Mouse (Mus musculus) heart, postnatal 0 days (tissue): ENCODE data around the gene Mael.

Experiments
- CTCF ChIP-seq: IDR thresholded peaks from 2 replicates; pipeline ENCODE4 v1.5.1; 2016; ENCODE audit warnings: antibody characterized with exemption, control low read depth, low read depth
- EP300 ChIP-seq: IDR thresholded peaks from 2 replicates; pipeline ENCODE4 v1.6.1; 2016; ENCODE audit warnings: antibody characterized with exemption, low read depth

- TF ChIP-seq CTCF (peak; percentile 93), EP300 (no peak)
These were observed 77.7 kb downstream of the Mael start for GRCm38 (mm10) chr1:166160569-166161445.
